1 mouse cellular context compared by ENCODE assay signal in the genomic region with DNA sequence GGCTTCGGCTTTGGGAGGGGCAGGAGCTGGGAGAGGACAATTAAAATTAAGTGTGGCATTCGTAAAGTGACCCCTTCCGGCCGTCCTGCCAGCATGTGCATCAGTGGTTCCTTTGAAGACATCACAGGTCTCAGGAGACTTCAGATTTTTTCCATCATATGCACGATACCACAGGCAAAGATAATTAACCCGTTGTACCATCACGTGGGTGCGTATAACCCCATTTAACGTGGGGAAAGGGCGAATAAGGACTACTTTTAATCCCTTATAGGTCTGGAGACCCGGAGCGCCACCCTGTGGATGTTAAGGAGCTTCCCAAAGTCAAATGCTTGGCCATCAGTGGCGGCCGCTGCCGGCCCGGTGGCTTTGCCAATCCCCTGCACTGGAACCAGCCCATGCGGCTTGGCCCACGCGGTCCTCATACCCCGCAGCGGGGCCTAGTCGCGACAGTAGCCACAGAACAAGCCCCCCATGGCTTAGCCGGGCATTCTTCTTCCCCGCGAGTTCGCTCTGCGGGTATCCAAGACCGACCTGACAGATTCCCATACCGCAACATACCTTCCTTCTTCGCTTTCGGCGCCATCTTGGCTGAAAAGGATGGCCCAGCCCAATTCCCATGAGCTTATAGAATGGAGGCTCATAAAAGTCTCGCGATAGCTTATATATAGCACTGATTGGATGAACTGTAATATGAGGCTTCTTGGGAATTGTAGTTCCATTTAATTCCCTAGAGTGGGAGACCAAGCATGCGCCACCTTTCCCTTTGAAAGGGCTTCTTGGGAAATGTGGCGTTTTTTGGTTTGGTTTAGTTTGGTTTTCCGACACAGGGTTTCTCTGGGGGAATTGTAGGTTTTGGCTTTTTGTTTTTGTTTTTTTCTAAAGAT.
TF ChIP-seq lines count a peak whose summit lies in the region.

A gene (minus strand): TSS at position 624 of the 884 bp plus-strand sequence.

TF ChIP-seq in CH12.LX, 34 proteins besides CTCF, POLR2A, EP300 and RAD21 (continued from another document):
- TF ChIP-seq UBTF (IDR thresholded peaks at IDR 0.05; ENCODE audit: low read depth, low read length) = no peak; the same call in none of the 2 replicates
- 0 out of 2 replicates have a peak, but pooled peaks have one; percentile 3 for TF ChIP-seq SMC3 (IDR thresholded peaks at IDR 0.05; ENCODE audit: low read depth, low read length)
- peak; percentile 97 for TF ChIP-seq TCF12 (IDR thresholded peaks at IDR 0.05; ENCODE audit: low read depth, low read length)
- peak; percentile 77 for TF ChIP-seq ETS1 (conservative IDR thresholded peaks at IDR 0.05; ENCODE audit: low read depth, low read length)
- TF ChIP-seq MEF2A (IDR thresholded peaks at IDR 0.05; ENCODE audit: borderline replicate concordance, low read depth, low read length) = 0 out of 2 replicates have a peak, but pooled peaks have one; percentile 7
- TF ChIP-seq CHD1 (IDR thresholded peaks at IDR 0.05; ENCODE audit: low read depth, low read length) = no peak; the same call in none of the 2 replicates
- peak; percentile 59; the same call in 1 of the 2 replicates for TF ChIP-seq GABPA (IDR thresholded peaks at IDR 0.05; ENCODE audit: insufficient replicate concordance, low read depth, low read length)
- no peak for TF ChIP-seq JUN (IDR thresholded peaks at IDR 0.05; ENCODE audit: insufficient read depth, low read depth, low read length)
- TF ChIP-seq MXI1 (IDR thresholded peaks at IDR 0.05; ENCODE audit: low read depth, low read length) = peak; percentile 92
- TF ChIP-seq SIN3A (IDR thresholded peaks at IDR 0.05; ENCODE audit: low read length) = peak; percentile 79; the same call in 1 of the 2 replicates
- TF ChIP-seq NRF1 (IDR thresholded peaks at IDR 0.05; ENCODE audit: low read depth, low read length) = peak; percentile 79
- TF ChIP-seq ZMIZ1 (IDR thresholded peaks at IDR 0.05; ENCODE audit: low read depth, low read length) = peak; percentile 97
- peak; percentile 99 for TF ChIP-seq CHD2 (IDR thresholded peaks at IDR 0.05; ENCODE audit: low read length)
- no peak for TF ChIP-seq JUND (conservative IDR thresholded peaks at IDR 0.05; ENCODE audit: low read depth, low read length)
- TF ChIP-seq PAX5 (IDR thresholded peaks at IDR 0.05; ENCODE audit: low read length) = no peak
- no peak for TF ChIP-seq MAFK (IDR thresholded peaks at IDR 0.05; ENCODE audit: insufficient replicate concordance, low read length)
- TF ChIP-seq MAX (IDR thresholded peaks at IDR 0.05; ENCODE audit: low read length) = peak; percentile 89
- no peak for TF ChIP-seq ZKSCAN1 (IDR thresholded peaks at IDR 0.05; ENCODE audit: borderline replicate concordance, low read depth, low read length)
- peak; percentile 73; the same call in 1 of the 2 replicates for TF ChIP-seq RCOR1 (conservative IDR thresholded peaks at IDR 0.05; ENCODE audit: low read depth, low read length)
- peak; percentile 99 for TF ChIP-seq TBP (conservative IDR thresholded peaks at IDR 0.05; ENCODE audit: low read depth, low read length)
- TF ChIP-seq E2F4 (IDR thresholded peaks at IDR 0.05; ENCODE audit: insufficient replicate concordance, low read depth, low read length) = no peak
- 0 out of 2 replicates have a peak, but pooled peaks have one; percentile 38 for TF ChIP-seq ZNF384 (IDR thresholded peaks at IDR 0.05; ENCODE audit: low read depth, low read length)
- peak; percentile 98 for TF ChIP-seq KAT2A (IDR thresholded peaks at IDR 0.05; ENCODE audit: insufficient replicate concordance, low read length)
- peak; percentile 64 for TF ChIP-seq USF1 (IDR thresholded peaks at IDR 0.05; ENCODE audit: low read depth, low read length)
- peak; percentile 95 for TF ChIP-seq MYC (IDR thresholded peaks at IDR 0.05; ENCODE audit: low read depth, low read length)
- TF ChIP-seq HCFC1 (IDR thresholded peaks at IDR 0.05; ENCODE audit: low read depth, low read length) = peak; percentile 95
- TF ChIP-seq BHLHE40 (IDR thresholded peaks at IDR 0.05; ENCODE audit: low read depth, low read length) = peak; percentile 89
- TF ChIP-seq ELF1 (IDR thresholded peaks at IDR 0.05; ENCODE audit: low read depth, low read length) = peak; percentile 31; the same call in 1 of the 2 replicates
TF ChIP-seq in CH12.LX: peak in this region for 25.
